Mouse (Mus musculus) layer of hippocampus, adult 2 months (tissue): ENCODE measurements at regions not wholly inside any gene's neighbourhood (a gene's known extent, or its start where the extent isn't known, plus 50 kb on each side); places are given as distances from the start of the nearest gene placed in this dataset.

Experiments
- DNase-seq, 2 experiments: peaks; one replicate each; pipeline ENCODE4 v3.0.0; 2022; ENCODE audit warnings: low spot score in 2 of 2
- H3K27ac ChIP-seq: fragments of 200-600 bp; 2 replicates; pipeline ENCODE4 v1.8.1; 2022
- H3K4me3 ChIP-seq: fragments of 200-600 bp; 2 replicates; pipeline ENCODE4 v1.8.1; 2022; ENCODE audit warnings: mild to moderate bottlenecking
- CTCF ChIP-seq: fragments of 200-600 bp; conservative IDR thresholded peaks from 2 replicates; pipeline ENCODE4 v1.8.1; 2022; ENCODE audit warnings: antibody characterized with exemption, mild to moderate bottlenecking, moderate library complexity

DNA sequence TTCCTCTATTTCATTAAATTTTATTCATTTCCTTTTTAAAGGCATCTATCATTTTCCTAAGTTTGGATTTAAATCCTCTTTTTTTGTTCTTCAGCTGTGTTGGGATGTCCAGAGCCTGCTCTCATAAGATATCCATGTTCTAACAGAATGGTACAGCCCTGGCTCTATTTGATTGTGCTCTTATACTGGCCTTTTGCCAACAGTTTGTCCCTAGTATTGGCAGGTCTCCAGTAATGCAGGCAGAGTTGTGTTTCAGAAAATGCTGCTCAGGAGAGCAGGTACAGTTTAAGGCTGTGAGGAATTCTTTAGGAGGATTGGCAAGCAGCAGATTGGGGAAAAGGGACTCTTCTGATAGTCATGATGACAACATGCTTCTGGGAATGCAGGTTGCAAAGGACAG is 797.1 kb upstream of the Slit2 start:
- no peak for TF ChIP-seq CTCF
- Histone ChIP-seq H3K27ac (no peak overlapping the region), H3K4me3 (no peak overlapping the region)
- no peak for DNase-seq

- H3K4me3 ChIP-seq, result no peak overlapping the region
- DNase-seq, result no peak
- no peak for TF ChIP-seq CTCF
- no peak overlapping the region for H3K27ac ChIP-seq
Observed at GRCm38 (mm10) chr5:47202164-47202914, 780.6 kb upstream of the Slit2 start.

- H3K4me3 ChIP-seq, result no peak overlapping the region
- no peak for DNase-seq
- TF ChIP-seq CTCF, result no peak
- H3K27ac ChIP-seq, result no peak overlapping the region
Observed at GRCm38 (mm10) chr5:47202915-47203296, 780.0 kb upstream of the Slit2 start.

DNA sequence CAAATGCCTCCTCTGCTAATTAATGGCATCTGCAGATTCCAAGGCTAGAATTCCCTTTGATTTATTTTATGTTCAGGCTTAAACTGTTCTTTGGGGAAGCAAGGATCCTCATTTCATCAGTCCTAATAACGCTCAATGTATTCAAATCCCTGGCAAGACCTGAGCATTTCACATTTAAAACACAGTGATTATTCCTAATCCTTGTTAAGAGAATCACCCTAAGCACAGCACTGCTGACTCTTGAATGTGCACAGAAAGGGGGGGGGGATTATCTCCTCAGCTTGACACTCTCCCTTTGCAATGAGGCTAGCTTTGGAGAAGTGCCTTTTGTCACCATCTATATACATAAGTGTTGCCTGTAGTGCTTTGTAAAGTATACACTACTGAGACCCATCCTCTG is 772.4 kb upstream of the Slit2 start:
- Histone ChIP-seq H3K27ac (no peak overlapping the region), H3K4me3 (no peak overlapping the region)
- no peak for DNase-seq
- TF ChIP-seq CTCF, result no peak

DNA sequence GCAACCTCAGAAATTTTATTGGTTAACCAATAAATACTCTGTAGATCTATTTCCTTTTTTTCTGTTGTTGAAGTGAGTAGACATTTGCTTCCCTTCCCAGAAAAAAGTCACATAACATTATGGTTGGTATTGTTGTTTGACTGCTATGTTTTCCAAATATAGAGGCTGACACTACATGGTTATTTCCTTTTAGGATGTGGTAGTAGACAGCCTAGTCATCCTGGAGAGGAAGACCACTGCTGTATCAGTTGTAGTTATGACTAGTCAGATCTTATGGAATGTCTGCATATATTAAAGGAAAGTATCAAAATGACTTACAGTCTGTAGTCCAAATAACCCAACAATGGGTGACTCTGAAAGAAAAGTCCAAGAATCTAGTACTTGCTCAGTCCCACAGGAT is 767.5 kb upstream of the Slit2 start:
- Histone ChIP-seq H3K27ac (no peak overlapping the region), H3K4me3 (no peak overlapping the region)
- TF ChIP-seq CTCF, result no peak
- DNase-seq, result no peak

GRCm38 (mm10) chr5:47225247-47225646 is 757.7 kb upstream of the Slit2 start:
- no peak for DNase-seq
- no peak overlapping the region for H3K27ac ChIP-seq
- no peak overlapping the region for H3K4me3 ChIP-seq
- peak; percentile 62 for TF ChIP-seq CTCF

GRCm38 (mm10) chr5:47236094-47236493 is 746.8 kb upstream of the Slit2 start:
- Histone ChIP-seq H3K4me3 (no peak overlapping the region), H3K27ac (no peak overlapping the region)
- no peak for TF ChIP-seq CTCF
- DNase-seq, result no peak

DNA sequence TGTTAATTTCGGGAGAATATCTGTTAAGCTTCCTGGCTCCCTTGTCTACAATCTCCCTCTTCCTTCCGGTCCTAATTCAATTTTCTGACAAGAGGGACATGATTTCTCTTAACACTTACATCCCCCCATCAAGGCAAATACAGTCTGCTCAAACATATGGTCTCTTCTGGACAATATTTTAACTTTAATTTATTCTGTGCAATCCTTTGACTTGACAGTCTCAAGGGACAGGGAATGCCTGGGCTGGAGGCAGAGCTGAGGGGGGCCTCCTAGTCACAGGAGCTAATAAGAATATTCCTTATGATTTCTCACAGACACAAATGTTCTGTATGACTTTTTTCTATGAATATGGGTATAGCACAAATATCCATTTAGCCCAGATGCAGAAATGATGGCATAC is 742.9 kb upstream of the Slit2 start:
- H3K4me3 ChIP-seq, result no peak overlapping the region
- DNase-seq, result no peak
- H3K27ac ChIP-seq, result no peak overlapping the region
- TF ChIP-seq CTCF, result no peak

DNA sequence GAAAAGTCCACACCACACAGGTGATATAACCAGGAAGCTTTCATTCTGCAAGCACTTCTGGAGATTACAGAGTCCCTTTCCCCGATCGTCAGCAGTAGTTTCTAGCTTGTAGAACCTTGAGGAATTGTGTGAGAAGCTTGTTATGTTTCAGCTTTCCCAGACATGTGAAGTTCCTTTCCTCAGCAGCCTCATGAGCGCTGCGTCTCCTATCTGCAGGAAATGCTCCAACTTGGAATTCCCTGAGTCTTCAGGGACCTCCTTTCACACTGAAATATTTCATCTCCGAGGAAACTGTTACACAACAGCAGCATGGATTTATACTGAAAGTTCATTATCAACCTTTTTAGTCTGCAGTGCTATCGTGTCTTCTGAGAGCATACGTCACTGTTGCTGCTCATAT is 742.4 kb upstream of the Slit2 start:
- no peak for DNase-seq
- H3K27ac ChIP-seq, result no peak overlapping the region
- no peak for TF ChIP-seq CTCF
- H3K4me3 ChIP-seq, result no peak overlapping the region

DNA sequence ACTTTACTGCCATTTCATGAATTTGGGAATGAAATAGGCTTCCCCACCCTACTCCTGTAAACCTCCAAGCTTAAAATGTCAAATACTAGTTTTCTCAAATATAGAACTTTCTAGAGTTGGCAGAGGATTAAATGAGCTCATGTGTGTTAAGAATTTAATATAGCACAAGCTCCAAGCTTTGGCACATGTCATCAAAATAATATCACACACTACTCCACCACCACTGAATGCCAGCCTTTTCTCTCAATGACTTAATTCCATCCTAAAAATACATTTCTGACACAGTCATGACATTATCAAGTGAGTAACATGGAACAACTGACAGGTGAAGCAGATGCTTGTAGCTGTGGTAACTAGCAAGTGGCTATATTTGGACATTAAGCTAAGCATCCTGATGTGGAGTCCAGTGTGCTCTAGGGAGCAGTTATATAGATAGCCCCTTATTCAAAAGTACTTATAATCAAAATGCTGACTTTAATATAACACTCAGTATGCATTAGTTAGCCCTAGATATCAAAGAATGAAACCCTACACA is 728.0 kb upstream of the Slit2 start:
- H3K27ac ChIP-seq, result no peak overlapping the region
- DNase-seq, result no peak

DNA sequence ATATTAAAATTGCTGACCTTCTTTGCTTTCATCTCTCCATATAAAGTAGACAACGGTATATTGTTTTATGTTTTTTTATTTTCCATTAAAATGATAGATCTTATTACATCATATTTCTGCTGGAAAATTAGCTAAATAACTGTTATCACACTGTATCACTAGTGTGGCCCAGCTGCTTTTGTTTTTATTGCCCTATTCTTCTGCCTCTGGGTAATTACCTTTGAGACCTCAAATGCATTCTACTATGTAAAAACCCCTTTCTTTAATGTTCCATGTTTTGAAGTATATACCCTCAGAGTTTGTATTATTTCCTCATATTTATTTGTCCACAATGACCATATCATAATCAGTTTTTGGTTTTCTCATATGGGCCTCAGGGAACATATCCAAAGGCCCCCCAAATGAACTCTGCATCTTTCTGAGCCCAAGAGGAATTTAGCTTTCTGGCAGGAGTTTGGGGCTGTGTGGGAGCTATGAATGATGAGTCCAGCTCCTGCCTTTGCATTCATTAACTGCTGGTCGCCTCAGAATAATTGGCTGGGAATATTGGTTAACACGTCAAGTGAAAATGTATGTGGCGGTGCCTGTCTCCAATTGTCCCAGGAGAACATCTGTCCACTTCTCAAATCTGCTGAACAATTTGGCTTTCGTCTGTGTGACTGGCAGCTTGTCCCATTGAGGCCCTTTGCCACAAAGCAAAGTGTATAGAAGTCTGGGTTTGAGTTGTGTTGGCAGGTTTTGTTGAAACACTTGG is 721.1 kb upstream of the Slit2 start:
- TF ChIP-seq CTCF, result no peak
- no peak overlapping the region for H3K27ac ChIP-seq
- no peak for DNase-seq

More for the DNA sequence above, 728.0 kb upstream of the Slit2 start:
- TF ChIP-seq CTCF, result no peak
- H3K4me3 ChIP-seq, result no peak overlapping the region

GRCm38 (mm10) chr5:47272642-47273041 is 710.3 kb upstream of the Slit2 start:
- no peak for DNase-seq
- H3K4me3 ChIP-seq, result no peak overlapping the region
- TF ChIP-seq CTCF, result no peak
- H3K27ac ChIP-seq, result no peak overlapping the region

More for the DNA sequence above, 721.1 kb upstream of the Slit2 start:
- no peak overlapping the region for H3K4me3 ChIP-seq

DNA sequence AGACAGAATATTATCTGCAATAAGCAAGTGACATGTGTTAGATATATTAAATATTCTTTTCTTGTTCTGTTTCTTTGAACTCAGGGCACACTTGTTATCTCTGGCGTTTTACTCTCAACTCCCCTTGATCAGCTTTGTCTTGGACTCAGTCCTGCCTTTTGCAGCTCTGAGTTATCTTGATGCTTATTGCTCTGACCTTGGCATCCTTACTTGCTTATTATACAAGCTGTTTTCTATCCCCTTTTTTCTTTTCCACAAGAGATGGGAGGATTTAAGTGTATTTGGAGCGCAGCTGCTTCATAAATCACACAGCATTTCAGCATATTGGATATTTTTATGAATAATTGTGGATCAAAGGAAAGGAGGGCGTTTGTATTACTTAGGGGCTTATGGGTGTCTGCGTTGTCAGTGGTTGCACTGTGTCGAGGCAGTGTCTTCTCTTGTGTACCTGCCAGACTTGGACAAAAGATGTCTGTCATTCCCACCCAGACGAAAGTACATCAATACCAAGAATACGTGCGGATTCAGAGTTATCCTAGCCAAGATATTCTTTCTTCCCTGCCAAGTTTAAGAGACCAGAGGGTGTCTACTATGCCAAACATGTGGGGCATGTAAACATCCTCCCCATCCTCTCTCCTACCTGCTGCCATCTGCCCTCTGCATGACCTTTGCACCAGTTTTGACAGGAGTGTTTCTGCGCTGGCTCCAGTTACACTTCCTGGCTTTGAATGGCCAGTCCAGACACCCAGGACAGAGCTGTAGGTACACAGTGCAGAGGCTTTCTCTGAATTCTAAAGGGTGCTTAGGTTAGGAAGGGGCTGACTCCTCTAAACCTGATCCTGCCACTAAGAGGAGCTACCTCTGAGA is 709.3 kb upstream of the Slit2 start:
- no peak for DNase-seq
- H3K4me3 ChIP-seq, result no peak overlapping the region
- H3K27ac ChIP-seq, result no peak overlapping the region
- no peak for TF ChIP-seq CTCF
